Mouse (Mus musculus) neutrophil, adult 83 days (primary cell): ENCODE measurements around the gene Kif21b. TPM values are rescaled to one million over a fixed set of nuclear protein-coding genes. Genes with fewer than 3 reads are reported as not detected.

Experiments used
- total RNA-seq, 2 experiments: library from RNA; stranded (reverse); gene quantifications; one replicate each; pipeline ENCODE4 v1.2.4; 2023

Gene Kif21b
- 100 to 1,000 TPM; 159 to 169 TPM for total RNA-seq

GRCm38 (mm10) chr1:136130951-136131558 lies at the start of gene Kif21b:
Gene Kif21b, plus strand, starts transcription at chr1:136131389.

DNA sequence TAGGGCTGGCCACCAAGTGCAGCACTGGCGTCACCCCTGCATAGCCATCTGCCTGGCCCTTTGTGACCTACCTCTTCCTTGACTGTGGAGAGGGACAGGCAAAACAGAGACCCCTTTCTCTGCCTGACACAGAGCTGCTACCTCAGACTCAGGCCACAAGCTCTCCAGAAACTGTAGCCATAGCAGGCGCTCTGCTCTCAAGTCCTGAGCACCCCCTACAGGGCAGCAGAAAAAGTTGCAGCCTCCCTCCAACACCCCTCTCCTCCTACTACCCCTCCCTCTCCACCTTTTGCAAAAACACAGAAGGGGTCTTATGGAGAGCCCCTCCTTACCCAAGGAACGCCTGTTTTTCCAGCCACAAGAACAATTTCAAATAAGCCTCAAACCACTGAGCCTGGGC lies 81.6 kb downstream of the Kif21b start, which contains the start of gene Mroh3:
TSS of gene Mroh3 (minus strand) at position 26 of the 400 bp plus-strand sequence.

Other genes starting within 250 kb of the Kif21b start
- not detected for gene Pkp1, start 212.2 kb upstream of the Kif21b start, total RNA-seq
- gene Igfn1, start 125.0 kb upstream of the Kif21b start, total RNA-seq: not detected
- gene Tmem9, start 123.2 kb upstream of the Kif21b start, total RNA-seq: 1 to 10 TPM; 4.2 to 8.3 TPM
- gene Ascl5, start 80.6 kb upstream of the Kif21b start, total RNA-seq: not detected
- not detected for gene Cacna1s, start 78.6 kb upstream of the Kif21b start, total RNA-seq
- not detected for gene Mroh3, start 81.4 kb downstream of the Kif21b start, total RNA-seq
- gene Inava, start 102.9 kb downstream of the Kif21b start, total RNA-seq: not detected
- gene Gpr25, start 129.5 kb downstream of the Kif21b start, total RNA-seq: not detected
- gene Camsap2, start 214.7 kb downstream of the Kif21b start, total RNA-seq: 10 to 100 TPM; 16.8 to 17.3 TPM